14 mouse cellular contexts compared by ENCODE assay signal in the genomic region with DNA sequence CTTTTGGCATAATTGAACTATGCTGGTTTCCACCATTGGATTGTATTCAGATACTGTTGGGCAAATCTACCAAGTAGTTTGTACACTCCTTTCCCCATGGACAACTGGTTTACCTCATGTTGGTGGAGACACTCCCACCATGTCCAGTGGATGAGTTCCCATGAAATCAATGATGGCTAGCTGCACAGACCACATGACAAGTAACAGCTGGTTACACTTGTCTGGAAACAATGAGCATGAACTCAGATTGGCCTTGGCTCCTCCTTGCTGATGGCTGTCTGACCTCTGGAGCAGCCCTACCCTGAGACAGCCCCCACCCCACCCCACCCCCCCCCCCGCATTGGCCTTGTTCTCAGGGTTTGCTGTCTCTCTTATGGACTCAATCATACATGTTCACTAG.
"Had no signal": no experiment of that assay in that cellular context is flagged by ENCODE, and none has a peak within 500 bp of the region (broad histone marks: within the 10 kb centered on the region; RNA-seq: fewer than 3 reads in every experiment).

No protein-coding gene starts in this region.

- DNase-seq: lung, adult 18-20 months; lung, embryonic 14.5 days; lung, postnatal 10 days; lung, postnatal 4 days; right cerebral cortex, postnatal 14 days; thymus, adult 2 months; thymus, postnatal 25 days; thymus, postnatal 4 days had no signal

- H3K27ac ChIP-seq: midbrain, embryonic 13.5 days; neural tube, embryonic 12.5 days; stomach, embryonic 15.5 days; stomach, postnatal 0 days had no signal

- H3K27me3 ChIP-seq: midbrain, embryonic 13.5 days; neural tube, embryonic 12.5 days; stomach, embryonic 15.5 days had no signal

- H3K4me1 ChIP-seq: midbrain, embryonic 13.5 days; neural tube, embryonic 12.5 days; stomach, embryonic 15.5 days had no signal

- H3K9ac ChIP-seq: lung, embryonic 14.5 days; midbrain, embryonic 13.5 days; neural tube, embryonic 12.5 days; stomach, embryonic 15.5 days had no signal

- H3K4me2 ChIP-seq: lung, embryonic 14.5 days; midbrain, embryonic 11.5 days; midbrain, embryonic 13.5 days; neural tube, embryonic 12.5 days; stomach, embryonic 15.5 days had no signal

- H3K9me3 ChIP-seq: midbrain, embryonic 13.5 days; stomach, embryonic 15.5 days had no signal

- H3K4me3 ChIP-seq: midbrain, embryonic 13.5 days; neural tube, embryonic 12.5 days; stomach, embryonic 15.5 days had no signal

- ATAC-seq: midbrain, embryonic 13.5 days; midbrain, embryonic 16.5 days had no signal
